Mouse (Mus musculus): Measurements from ENCODE around the gene Meiob. TPM values are rescaled to one million over a fixed set of nuclear protein-coding genes. Genes with fewer than 3 reads are reported as not detected.
A peak's percentile ranks its signal among the peaks of the same experiment; 100 is the strongest.

The Meiob gene
- total and polyA plus RNA-seq, 3 experiments, result 0.13 to 8.4 (median 1.9) TPM

DNA sequence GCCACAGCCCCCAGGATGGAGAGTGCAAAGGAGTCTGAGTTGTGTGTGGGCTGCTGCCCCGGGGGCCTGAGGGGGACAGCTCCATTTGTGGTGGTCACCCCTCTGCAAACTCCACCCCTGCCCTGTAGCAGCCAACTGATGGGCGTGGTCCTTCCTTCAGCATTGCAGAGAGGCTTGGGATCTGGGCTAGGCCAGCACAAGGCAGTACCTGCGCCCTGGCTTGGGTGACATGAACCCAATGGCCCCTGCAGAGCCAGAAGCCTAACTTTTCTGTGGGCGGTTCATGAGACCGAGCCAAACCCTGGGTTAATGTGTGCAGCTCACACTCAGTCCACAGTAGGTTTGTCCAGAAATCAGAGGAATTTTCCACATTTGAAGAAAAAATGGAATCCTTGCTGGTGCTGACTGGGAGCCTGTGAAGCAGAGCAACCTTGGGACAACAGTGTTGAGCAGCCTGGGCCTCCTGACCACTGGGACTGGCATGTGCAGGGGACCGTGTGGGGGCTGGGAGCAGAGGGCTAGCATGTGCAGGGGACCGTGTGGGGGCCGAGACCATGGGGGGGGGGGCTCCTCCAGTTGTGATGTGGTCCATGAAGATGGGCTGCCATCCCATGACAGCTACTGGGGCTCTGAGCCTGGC is 53.9 kb downstream of the Meiob start:
- TF ChIP-seq TAL1 (conservative IDR thresholded peaks at IDR 0.05; ENCODE audit: low read depth, low read length) (no peak), CTCF (IDR thresholded peaks at IDR 0.05; ENCODE audit: low read depth, low read length) (no peak), POLR2AphosphoS5 (IDR thresholded peaks at IDR 0.05; ENCODE audit: insufficient replicate concordance, low read depth, low read length) (no peak), GATA2 (IDR thresholded peaks at IDR 0.05; ENCODE audit: borderline replicate concordance, low read depth, low read length) (no peak), GATA1 (IDR thresholded peaks at IDR 0.05; ENCODE audit: borderline replicate concordance, low read length) (no peak)
- ATAC-seq (ENCODE audit: extremely low read depth, insufficient number of reproducible peaks, low FRiP score, poor library complexity, severe bottlenecking) (no peak), DNase-seq (ENCODE audit: low spot score) (no peak)
- no peaks in the 10 kb centered on the region for H3K27me3 ChIP-seq (ENCODE audit: insufficient read depth, low read length)
- H3K36me3 ChIP-seq (replicated peaks), result peaks cover 92% of the 10 kb centered on the region
- no peak overlapping the region; the same call in 1 of the 2 replicates for H3K4me3 ChIP-seq (ENCODE audit: low read depth, low read length)
- H3K4me1 ChIP-seq (ENCODE audit: insufficient read depth, low read depth, low read length), result peaks cover 29% of the 10 kb centered on the region
- H3K9me3 ChIP-seq (replicated peaks), result no peaks in the 10 kb centered on the region

DNA sequence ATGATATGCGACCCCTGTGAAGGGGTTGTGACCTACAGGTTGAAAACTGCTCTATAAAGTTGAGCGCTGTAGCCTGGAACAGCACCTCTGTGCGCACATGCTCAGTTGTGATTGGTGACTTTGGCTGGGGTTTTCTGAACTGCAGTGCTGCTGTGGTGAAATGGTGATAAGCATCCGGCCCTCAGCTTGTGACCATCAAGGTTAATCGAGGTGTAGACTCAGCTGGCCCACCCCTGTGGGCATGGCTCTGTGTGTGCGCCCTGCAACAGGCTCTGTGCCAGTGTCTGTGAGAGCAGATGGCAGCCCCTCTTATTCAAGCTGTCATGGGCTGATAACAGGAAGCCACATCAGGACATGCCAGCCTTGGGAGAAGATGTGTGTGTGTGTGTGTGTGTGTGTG is 54.9 kb downstream of the Meiob start:
- TF ChIP-seq GATA2 (IDR thresholded peaks at IDR 0.05; ENCODE audit: borderline replicate concordance, low read depth, low read length), result no peak
- TF ChIP-seq TAL1 (conservative IDR thresholded peaks at IDR 0.05; ENCODE audit: low read depth, low read length), result peak; percentile 62
- TF ChIP-seq GATA1 (IDR thresholded peaks at IDR 0.05; ENCODE audit: borderline replicate concordance, low read length), result no peak
- TF ChIP-seq CTCF (IDR thresholded peaks at IDR 0.05; ENCODE audit: low read depth, low read length), result no peak
- no peak for TF ChIP-seq POLR2AphosphoS5 (IDR thresholded peaks at IDR 0.05; ENCODE audit: insufficient replicate concordance, low read depth, low read length)
- Histone ChIP-seq H3K9me3 (replicated peaks) (no peaks in the 10 kb centered on the region), H3K27me3 (ENCODE audit: insufficient read depth, low read length) (no peaks in the 10 kb centered on the region), H3K4me3 (ENCODE audit: low read depth, low read length) (no peak overlapping the region), H3K4me1 (ENCODE audit: insufficient read depth, low read depth, low read length) (peaks cover 29% of the 10 kb centered on the region), H3K36me3 (replicated peaks) (peaks cover 93% of the 10 kb centered on the region)
- peak; percentile 71 for DNase-seq (ENCODE audit: low spot score)
- ATAC-seq (ENCODE audit: extremely low read depth, insufficient number of reproducible peaks, low FRiP score, poor library complexity, severe bottlenecking), result peak; percentile 60

DNA sequence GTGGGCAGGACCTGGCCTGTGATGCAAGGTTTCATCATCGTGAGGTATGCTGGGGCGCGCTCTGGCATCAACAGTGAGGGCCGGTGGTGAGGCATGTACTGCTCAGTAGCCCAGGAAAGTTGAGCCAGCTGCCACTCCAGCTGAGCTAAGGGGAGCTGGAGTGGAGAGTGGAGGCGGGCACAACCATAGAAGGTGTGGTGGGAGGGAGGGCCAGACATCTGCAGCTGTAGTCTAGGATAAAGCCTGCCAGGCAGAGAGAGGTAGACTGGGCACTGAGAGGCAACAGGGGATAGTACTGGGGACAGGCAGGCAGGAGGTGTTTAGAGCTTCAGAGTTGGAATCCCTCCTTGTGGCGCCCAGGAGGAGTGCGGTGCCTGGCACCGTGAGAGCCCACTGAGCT is 56.0 kb downstream of the Meiob start:
- Histone ChIP-seq H3K27me3 (ENCODE audit: insufficient read depth, low read length) (no peaks in the 10 kb centered on the region), H3K4me1 (ENCODE audit: insufficient read depth, low read depth, low read length) (peaks cover 29% of the 10 kb centered on the region), H3K4me3 (ENCODE audit: low read depth, low read length) (0 out of 2 replicates have a peak overlapping the region, but pooled peaks have one; percentile 18), H3K36me3 (replicated peaks) (peaks cover 95% of the 10 kb centered on the region), H3K9me3 (replicated peaks) (no peaks in the 10 kb centered on the region)
- ATAC-seq (ENCODE audit: extremely low read depth, insufficient number of reproducible peaks, low FRiP score, poor library complexity, severe bottlenecking) (no peak), DNase-seq (ENCODE audit: low spot score) (no peak)
- TF ChIP-seq GATA1 (IDR thresholded peaks at IDR 0.05; ENCODE audit: borderline replicate concordance, low read length) (no peak), CTCF (IDR thresholded peaks at IDR 0.05; ENCODE audit: low read depth, low read length) (no peak), GATA2 (IDR thresholded peaks at IDR 0.05; ENCODE audit: borderline replicate concordance, low read depth, low read length) (no peak), POLR2AphosphoS5 (IDR thresholded peaks at IDR 0.05; ENCODE audit: insufficient replicate concordance, low read depth, low read length) (no peak), TAL1 (conservative IDR thresholded peaks at IDR 0.05; ENCODE audit: low read depth, low read length) (no peak)

DNA sequence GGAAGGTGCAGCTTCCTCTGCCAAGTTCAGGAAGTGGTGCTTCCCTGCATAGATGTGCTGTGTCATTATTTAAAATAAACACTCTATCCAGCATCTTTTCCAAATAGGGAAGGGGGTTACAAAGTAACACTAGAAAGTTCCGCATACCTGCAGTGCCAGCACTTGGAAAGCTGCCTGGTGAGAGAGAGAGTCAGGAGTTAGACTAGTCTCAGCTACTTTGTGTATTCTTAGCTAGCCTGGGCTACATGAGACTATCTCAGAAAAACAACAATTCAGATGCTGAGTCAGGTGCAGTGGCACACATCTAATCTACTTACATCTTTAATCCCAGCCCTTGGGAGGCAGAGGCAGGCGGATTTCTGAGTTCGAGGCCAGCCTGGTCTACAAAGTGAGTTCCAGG is 57.7 kb downstream of the Meiob start:
- Histone ChIP-seq H3K9me3 (replicated peaks) (no peaks in the 10 kb centered on the region), H3K27me3 (ENCODE audit: insufficient read depth, low read length) (no peaks in the 10 kb centered on the region), H3K36me3 (replicated peaks) (peaks cover 94% of the 10 kb centered on the region), H3K4me1 (ENCODE audit: insufficient read depth, low read depth, low read length) (peaks cover 29% of the 10 kb centered on the region), H3K4me3 (ENCODE audit: low read depth, low read length) (no peak overlapping the region)
- DNase-seq (ENCODE audit: low spot score) (no peak), ATAC-seq (ENCODE audit: extremely low read depth, insufficient number of reproducible peaks, low FRiP score, poor library complexity, severe bottlenecking) (no peak)
- TF ChIP-seq TAL1 (conservative IDR thresholded peaks at IDR 0.05; ENCODE audit: low read depth, low read length) (no peak), CTCF (IDR thresholded peaks at IDR 0.05; ENCODE audit: low read depth, low read length) (no peak), GATA1 (IDR thresholded peaks at IDR 0.05; ENCODE audit: borderline replicate concordance, low read length) (no peak), POLR2AphosphoS5 (IDR thresholded peaks at IDR 0.05; ENCODE audit: insufficient replicate concordance, low read depth, low read length) (no peak), GATA2 (IDR thresholded peaks at IDR 0.05; ENCODE audit: borderline replicate concordance, low read depth, low read length) (no peak)

DNA sequence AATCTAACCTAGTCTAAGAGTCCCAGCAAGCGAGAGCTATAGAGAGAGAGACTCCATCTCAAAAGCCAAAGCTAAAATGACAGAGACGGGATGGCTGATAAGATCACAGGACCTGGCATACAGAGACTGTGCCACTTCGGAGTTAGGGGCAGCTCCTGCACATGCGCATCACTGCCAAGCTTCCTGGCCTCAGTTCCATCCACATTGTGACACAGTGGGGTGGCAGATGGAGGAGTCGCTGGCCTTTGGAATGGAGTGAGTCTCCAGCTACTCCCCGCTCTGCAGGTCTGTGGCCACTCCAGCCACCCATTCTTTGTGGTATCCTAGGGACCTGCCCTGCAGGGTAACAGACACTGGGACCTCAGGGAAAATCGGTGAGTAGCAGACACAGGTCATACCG is 61.7 kb downstream of the Meiob start, which contains the start of gene Igfals:
Gene Igfals (plus strand): TSS at position 222 of the 400 bp plus-strand sequence.
- TF ChIP-seq POLR2AphosphoS5 (IDR thresholded peaks at IDR 0.05; ENCODE audit: insufficient replicate concordance, low read depth, low read length), result no peak
- Histone ChIP-seq H3K4me1 (ENCODE audit: insufficient read depth, low read depth, low read length) (no peaks in the 10 kb centered on the region), H3K36me3 (replicated peaks) (peaks cover 70% of the 10 kb centered on the region), H3K9me3 (replicated peaks) (no peaks in the 10 kb centered on the region), H3K4me3 (ENCODE audit: low read depth, low read length) (no peak within 1 kb of the TSS), H3K27me3 (ENCODE audit: insufficient read depth, low read length) (peaks cover 3% of the 10 kb centered on the region; the same call in 1 of the 2 replicates)
- DNase-seq (ENCODE audit: low spot score), result no peak
- no peak for ATAC-seq (ENCODE audit: extremely low read depth, insufficient number of reproducible peaks, low FRiP score, poor library complexity, severe bottlenecking)

- Histone ChIP-seq H3K4me3 (ENCODE audit: low read depth, low read length) (no peak overlapping the region), H3K27me3 (ENCODE audit: insufficient read depth, low read length) (peaks cover 7% of the 10 kb centered on the region; the same call in 1 of the 2 replicates), H3K4me1 (ENCODE audit: insufficient read depth, low read depth, low read length) (no peaks in the 10 kb centered on the region), H3K36me3 (replicated peaks) (peaks cover 49% of the 10 kb centered on the region), H3K9me3 (replicated peaks) (no peaks in the 10 kb centered on the region)
- no peak for DNase-seq (ENCODE audit: low spot score)
- no peak for TF ChIP-seq GATA2 (IDR thresholded peaks at IDR 0.05; ENCODE audit: borderline replicate concordance, low read depth, low read length)
- TF ChIP-seq TAL1 (conservative IDR thresholded peaks at IDR 0.05; ENCODE audit: low read depth, low read length), result no peak
- no peak for TF ChIP-seq GATA1 (IDR thresholded peaks at IDR 0.05; ENCODE audit: borderline replicate concordance, low read length)
- no peak for TF ChIP-seq POLR2AphosphoS5 (IDR thresholded peaks at IDR 0.05; ENCODE audit: insufficient replicate concordance, low read depth, low read length)
- TF ChIP-seq CTCF (IDR thresholded peaks at IDR 0.05; ENCODE audit: low read depth, low read length), result no peak
- ATAC-seq (ENCODE audit: extremely low read depth, insufficient number of reproducible peaks, low FRiP score, poor library complexity, severe bottlenecking), result no peak
Observed at GRCm38 (mm10) chr17:24867914-24868313, 63.8 kb downstream of the Meiob start.
